Mouse (Mus musculus) erythroid progenitor cell, adult 5-6 weeks (primary cell): ENCODE measurements around the gene Ldlrap1. TPM values are rescaled to one million over a fixed set of nuclear protein-coding genes. Genes with fewer than 3 reads are reported as not detected.

Experiments
- ATAC-seq: replicated peaks from 2 replicates; pipeline ENCODE4 v1.8.0; 2016; ENCODE audit warnings: moderate number of reproducible peaks, mild to moderate bottlenecking, moderate TSS enrichment, inconsistent platforms; ENCODE audit not compliant: poor library complexity, low FRiP score, severe bottlenecking
- total RNA-seq, 2 experiments: library from RNA; stranded (forward) in 1 of 2; stranded (reverse) in 1 of 2; fragments of 150-400 nt in 1 of 2; fragments of 186-747, 209-891 nt in 1 of 2; gene quantifications; 2 replicates each; pipeline versions ENCODE4 v1.2.3 to v1.2.4; 2015 to 2017; ENCODE audit warnings: low replicate concordance in 2 of 2

The Ldlrap1 gene
- total RNA-seq, 2 experiments from 2014 or later: 21.3 to 27.7 TPM

GRCm38 (mm10) chr4:134725735-134726345 lies 42.0 kb downstream of the Ldlrap1 start:
- ATAC-seq: no peak

DNA sequence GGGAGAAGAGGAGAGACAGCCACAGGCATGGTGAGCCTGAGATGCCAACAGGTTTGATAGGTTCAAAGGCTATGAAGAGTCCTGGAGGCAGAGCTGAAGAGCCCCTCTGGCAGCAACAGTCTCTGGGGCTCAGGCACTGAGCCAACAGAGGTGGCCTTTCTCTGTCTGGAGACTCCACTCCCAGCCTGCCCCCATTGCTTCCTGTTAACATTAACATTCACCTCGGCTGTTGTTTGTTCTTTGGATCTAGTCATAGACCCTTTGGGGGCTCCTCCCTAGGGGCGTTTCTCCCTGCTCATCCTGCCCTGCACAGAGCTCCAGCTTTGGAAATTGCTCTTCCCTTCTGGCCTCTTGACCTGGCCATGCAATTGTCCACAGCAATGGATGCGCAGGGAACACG lies 42.9 kb downstream of the Ldlrap1 start:
- ATAC-seq: no peak

DNA sequence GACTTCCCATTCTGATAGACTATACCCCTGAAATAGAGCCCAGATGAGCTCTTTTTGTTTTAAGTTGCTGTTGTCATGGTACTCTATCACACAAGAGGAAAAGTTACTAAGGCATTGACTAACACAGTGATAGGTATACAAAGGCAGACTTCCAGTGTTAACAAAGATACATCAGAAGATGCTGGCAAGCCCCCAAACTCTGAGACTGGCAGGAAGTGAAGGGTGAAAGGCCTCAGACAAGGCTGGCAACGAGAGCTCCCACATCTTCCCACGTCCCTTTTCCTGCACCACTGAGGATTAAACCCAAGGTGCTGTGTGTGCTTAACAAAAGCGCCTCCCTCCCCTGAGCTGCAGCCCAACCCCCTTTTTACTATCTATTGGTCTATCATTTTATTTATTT lies 44.6 kb downstream of the Ldlrap1 start:
- no peak for ATAC-seq

- no peak for ATAC-seq
These were observed 46.7 kb downstream of the Ldlrap1 start for GRCm38 (mm10) chr4:134721076-134721475.

- ATAC-seq: no peak
These were observed 47.5 kb downstream of the Ldlrap1 start for GRCm38 (mm10) chr4:134720371-134720770.

DNA sequence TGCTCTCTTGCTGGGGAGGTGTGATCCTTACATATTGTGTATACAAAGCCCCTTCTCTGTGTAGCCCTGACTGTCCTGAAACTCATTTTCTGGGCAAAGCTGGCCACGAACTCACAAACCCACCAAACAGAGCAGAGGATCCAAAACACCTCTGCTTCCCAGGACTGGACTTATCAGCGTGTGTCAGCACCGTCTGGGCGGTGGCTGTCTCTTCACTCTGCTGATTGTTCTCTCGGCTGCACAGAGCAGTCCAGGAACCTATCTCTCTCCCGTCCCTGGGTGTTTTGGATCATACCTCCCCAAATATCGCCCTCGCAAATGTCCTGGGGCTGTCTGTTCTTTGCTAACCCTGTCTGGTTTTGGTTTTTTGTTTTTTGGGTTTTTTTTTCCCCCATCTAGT lies 48.3 kb downstream of the Ldlrap1 start:
- peak; percentile 93 for ATAC-seq

DNA sequence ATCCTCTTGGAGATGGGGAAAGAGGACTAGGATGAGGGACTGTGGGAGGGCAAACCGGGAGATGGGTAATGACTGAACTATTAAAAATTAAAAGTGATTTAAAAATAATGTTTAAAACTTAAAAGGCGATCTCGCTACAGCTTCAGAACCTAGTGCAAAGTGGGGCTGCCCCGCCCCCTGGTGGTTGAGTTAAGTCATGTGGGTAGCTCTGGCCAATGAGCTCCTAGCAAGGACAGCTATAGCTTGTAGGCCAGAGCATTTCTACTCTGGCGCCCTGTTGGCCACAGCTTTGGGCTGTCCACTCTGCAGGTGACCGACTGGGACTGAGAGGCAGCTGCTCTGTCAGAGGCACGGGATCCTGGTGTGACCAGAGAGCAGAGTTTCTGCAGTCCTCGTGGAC lies 53.9 kb downstream of the Ldlrap1 start:
- peak; percentile 85 for ATAC-seq

DNA sequence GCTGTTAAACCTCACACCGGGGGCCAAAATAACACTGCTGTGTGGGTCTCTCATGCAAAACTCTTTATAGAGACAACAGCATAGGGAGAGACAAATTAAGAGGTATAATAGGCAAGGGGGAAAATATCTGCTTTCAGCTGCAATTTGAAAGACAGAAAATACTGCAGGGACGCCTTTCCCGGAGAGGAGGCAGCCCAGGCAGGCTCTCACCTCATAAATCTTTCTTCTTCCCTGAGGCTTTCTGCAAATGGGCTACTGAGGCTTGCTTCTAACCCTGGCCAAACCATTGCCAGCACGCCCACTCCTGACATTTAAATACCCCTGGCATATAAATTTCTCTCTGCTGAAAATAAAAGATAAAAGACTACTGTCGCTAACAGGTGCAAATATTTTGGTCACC lies 62.5 kb downstream of the Ldlrap1 start:
- ATAC-seq: no peak

- ATAC-seq: peak; percentile 25; the same call in 1 of the 2 replicates
These were observed 63.2 kb downstream of the Ldlrap1 start for GRCm38 (mm10) chr4:134704590-134704989.

DNA sequence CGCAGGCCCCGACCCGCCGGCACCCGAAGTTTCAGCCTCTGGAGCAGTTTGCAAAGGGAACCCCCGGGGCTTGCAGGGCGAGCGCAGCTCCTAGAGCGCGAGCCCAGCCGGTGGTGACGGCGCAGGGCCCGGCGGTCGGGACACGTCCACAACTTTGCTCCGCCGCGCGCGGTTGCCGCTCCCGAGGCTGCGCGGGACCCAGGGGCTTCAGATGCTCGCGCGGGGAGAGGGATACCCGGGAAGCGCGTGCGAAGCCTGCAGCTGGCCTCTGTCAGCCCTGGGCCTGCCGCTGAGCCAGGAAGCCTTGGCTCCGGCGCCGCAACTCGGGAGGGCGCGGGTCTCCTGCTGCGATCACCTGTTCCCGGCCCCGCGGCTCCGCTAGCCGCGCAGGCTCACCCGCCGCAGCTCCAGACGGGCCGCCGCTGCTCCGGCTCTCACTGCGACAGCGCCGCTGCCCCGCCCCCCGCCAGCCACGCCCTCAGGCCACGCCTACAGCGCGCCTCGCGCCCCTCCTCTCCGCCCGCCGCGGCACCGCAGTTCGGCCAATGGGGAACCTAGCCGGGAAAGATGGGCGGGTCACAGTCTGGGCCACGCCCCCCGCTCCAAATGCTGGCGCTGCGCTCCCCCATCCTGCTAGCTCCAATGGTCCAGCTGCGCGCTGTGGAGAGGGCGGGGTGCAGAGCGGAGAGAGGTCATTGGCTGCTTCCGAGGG lies 63.8 kb downstream of the Ldlrap1 start, which contains the start of gene Man1c1:
Gene Man1c1 (minus strand): TSS at position 456 of the 712 bp plus-strand sequence.
- ATAC-seq: peak; percentile 92

DNA sequence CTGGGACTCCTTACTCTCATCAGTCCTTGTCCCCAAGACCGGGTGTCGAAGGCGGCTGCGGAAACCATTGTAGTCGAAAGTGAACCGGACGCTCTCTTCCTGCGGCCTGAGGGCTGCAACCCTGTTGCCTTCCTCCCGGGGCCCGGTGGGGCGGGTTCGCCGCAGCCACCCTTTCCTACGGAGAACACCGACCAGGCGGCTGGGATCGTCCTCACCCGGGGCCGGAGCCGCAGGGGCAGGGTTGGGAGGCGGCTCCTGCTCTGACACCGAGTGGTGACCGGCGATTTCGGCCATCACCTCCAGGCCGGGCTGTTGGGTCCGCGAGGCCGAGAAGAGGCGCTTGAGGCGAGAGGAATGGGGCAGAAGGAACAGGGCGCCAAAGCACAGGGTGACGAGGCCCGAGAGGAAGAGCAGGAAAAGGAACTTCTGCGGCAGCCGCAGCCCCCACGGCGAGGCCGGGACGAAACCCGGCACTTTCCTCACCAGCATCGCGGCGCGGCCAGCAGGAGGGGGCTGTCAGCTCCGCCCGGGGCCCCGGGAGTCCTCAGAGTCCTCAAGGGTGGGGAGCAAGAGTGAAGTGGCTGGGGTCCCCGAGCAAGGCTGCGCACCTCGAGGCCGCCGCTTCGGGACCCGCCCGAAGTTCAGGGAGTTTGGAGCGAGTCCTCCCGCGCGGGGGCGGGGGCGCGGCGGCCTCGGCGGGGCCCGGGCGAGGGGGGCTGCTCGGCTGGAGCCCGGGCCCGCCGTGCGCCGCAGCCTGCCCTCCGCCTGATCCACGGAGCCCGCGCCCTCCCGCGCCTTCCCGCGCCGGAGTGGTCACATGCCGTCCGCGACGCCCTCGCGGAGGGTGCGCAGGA lies 64.6 kb downstream of the Ldlrap1 start:
- no peak for ATAC-seq

DNA sequence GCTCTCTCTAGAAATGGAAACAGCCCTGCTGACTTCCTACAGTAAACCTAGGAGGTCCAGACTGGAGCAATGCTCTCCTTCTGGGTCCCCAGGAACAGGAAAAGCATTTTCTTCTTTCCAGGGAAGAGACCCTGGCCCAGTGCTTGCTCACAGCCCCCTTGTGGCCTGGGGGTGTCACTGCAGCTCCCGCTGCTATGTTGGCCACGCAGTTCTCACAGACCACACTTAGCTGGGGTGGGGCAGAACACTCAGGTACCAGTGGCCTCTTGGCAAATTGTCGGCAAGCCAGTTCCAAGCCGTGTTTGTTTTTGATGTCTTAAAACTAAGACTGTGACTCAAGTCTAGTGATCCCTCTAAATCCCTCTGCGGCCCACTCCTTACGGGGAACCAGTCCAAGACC lies 65.9 kb downstream of the Ldlrap1 start:
- ATAC-seq: no peak

DNA sequence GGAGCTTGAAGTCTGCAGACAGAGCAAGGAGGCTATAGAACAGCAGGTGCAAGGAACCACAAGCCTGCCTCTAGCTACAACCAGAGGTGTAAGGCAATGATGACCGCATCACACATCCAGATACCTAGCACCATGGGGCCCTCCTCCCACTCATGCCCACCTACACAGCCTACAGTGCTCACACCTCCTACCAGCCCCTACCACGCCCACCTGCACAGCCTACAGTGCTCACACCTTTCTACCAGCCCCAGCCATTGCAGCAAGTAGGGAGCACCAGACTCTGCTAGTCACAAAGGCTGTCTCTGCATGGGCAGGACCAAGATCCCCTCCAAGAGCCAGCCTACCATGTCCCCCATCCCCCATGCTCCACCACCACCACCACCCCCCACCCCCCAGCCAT lies 66.9 kb downstream of the Ldlrap1 start:
- no peak for ATAC-seq

GRCm38 (mm10) chr4:134693202-134693940 lies 74.5 kb downstream of the Ldlrap1 start:
- ATAC-seq: no peak

GRCm38 (mm10) chr4:134692388-134692787 lies 75.4 kb downstream of the Ldlrap1 start:
- ATAC-seq: no peak

Other genes with a start within 250 kb of the Ldlrap1 start
- 19.5 and 22.6 TPM in 2 replicates for gene Mtfr1l, start 232.6 kb downstream of the Ldlrap1 start, total RNA-seq (2015; ENCODE audit: low replicate concordance)
- gene Mtfr1l, start 232.6 kb downstream of the Ldlrap1 start, total RNA-seq (2017; ENCODE audit: low replicate concordance): 17.2 and 17.9 TPM in 2 replicates
- 7.6 and 9.6 TPM in 2 replicates for gene Selenon, start 215.9 kb downstream of the Ldlrap1 start, total RNA-seq (2015; ENCODE audit: low replicate concordance)
- 0.77 and 2.2 TPM in 2 replicates for gene Selenon, start 215.9 kb downstream of the Ldlrap1 start, total RNA-seq (2017; ENCODE audit: low replicate concordance)
- 2.9 TPM in 2 replicates for gene Man1c1, start 63.7 kb downstream of the Ldlrap1 start, total RNA-seq (2015; ENCODE audit: low replicate concordance)
- 1.0 and 1.8 TPM in 2 replicates for gene Man1c1, start 63.7 kb downstream of the Ldlrap1 start, total RNA-seq (2017; ENCODE audit: low replicate concordance)
- 61.6 and 62.9 TPM in 2 replicates for gene Maco1, start 85.3 kb upstream of the Ldlrap1 start, total RNA-seq (2015; ENCODE audit: low replicate concordance)
- 125 and 136 TPM in 2 replicates for gene Maco1, start 85.3 kb upstream of the Ldlrap1 start, total RNA-seq (2017; ENCODE audit: low replicate concordance)
- 1,050 and 1,093 TPM in 2 replicates for gene Rhd, start 96.5 kb upstream of the Ldlrap1 start, total RNA-seq (2015; ENCODE audit: low replicate concordance)
- 1,285 and 1,461 TPM in 2 replicates for gene Rhd, start 96.5 kb upstream of the Ldlrap1 start, total RNA-seq (2017; ENCODE audit: low replicate concordance)
- gene Tmem50a, start 147.0 kb upstream of the Ldlrap1 start, total RNA-seq (2015; ENCODE audit: low replicate concordance): 85.5 and 150 TPM in 2 replicates
- gene Tmem50a, start 147.0 kb upstream of the Ldlrap1 start, total RNA-seq (2017; ENCODE audit: low replicate concordance): 70.6 and 90.5 TPM in 2 replicates
- gene Rsrp1, start 155.6 kb upstream of the Ldlrap1 start, total RNA-seq (2015; ENCODE audit: low replicate concordance): 722 and 849 TPM in 2 replicates
- 222 and 384 TPM in 2 replicates for gene Rsrp1, start 155.6 kb upstream of the Ldlrap1 start, total RNA-seq (2017; ENCODE audit: low replicate concordance)
- gene Syf2, start 162.9 kb upstream of the Ldlrap1 start, total RNA-seq (2015; ENCODE audit: low replicate concordance): 66.7 and 95.9 TPM in 2 replicates
- 180 and 263 TPM in 2 replicates for gene Syf2, start 162.9 kb upstream of the Ldlrap1 start, total RNA-seq (2017; ENCODE audit: low replicate concordance)